Mouse (Mus musculus) embryonic stem cell, embryonic (primary cell): ENCODE measurements around the gene Ipo4.

Experiments used
- CTCF ChIA-PET, 4 experiments: fragments of 300-600 bp in 2 of 4; fragments of 350-600 bp in 2 of 4; sonication (Branson Sonifier 250); formaldehyde crosslinking; loops; one replicate each; lab custom pipeline; 2022; ENCODE audit warnings: inconsistent platforms in 2 of 4; lab: Charles Lee
- POLR2A ChIA-PET, 4 experiments: fragments of 300-600 bp in 2 of 4; fragments of 350-600 bp in 2 of 4; sonication (Branson Sonifier 250); formaldehyde crosslinking; loops; one replicate each; lab custom pipeline; 2022; ENCODE audit warnings: antibody characterized with exemption in 4 of 4, inconsistent platforms in 1 of 4; lab: Charles Lee

Ipo4 gene

GRCm38 (mm10) chr14:55644261-55644888, 8.6 kb upstream of the Ipo4 start:
- ChIA-PET POLR2A (interaction anchor here (0.5 to 4.2 kb wide), 36 partner anchors 8 to 722 kb away, joined by 3 to 18 read pairs (median 4); partner anchors contain the start of genes Gmpr2 (in 3 of the 4), Nedd8 (in 3 of the 4), A730061H03Rik (in 2 of the 4) and Ipo4 (in 2 of the 4)), CTCF (interaction anchor here in 3 of 4 experiments (0.6 to 1.6 kb wide), 4 partner anchors 16 to 126 kb away, joined by 3 to 6 read pairs (median 4); no protein-coding TSS in a partner anchor)

- ChIA-PET POLR2A (interaction anchor here (0.7 to 3.2 kb wide), 57 partner anchors 8 to 177 kb away, joined by 3 to 15 read pairs (median 4); partner anchors contain the start of genes A730061H03Rik (in 3 of the 4), Dcaf11 (in 3 of the 4), Nedd8 (in 3 of the 4) and Psme2 (in 3 of the 4)), CTCF (interaction anchor here (0.5 to 1.2 kb wide), 5 partner anchors 100 to 1195 kb away, joined by 3 to 6 read pairs (median 4); no protein-coding TSS in a partner anchor)
Measured at GRCm38 (mm10) chr14:55643060-55643907, 7.5 kb upstream of the Ipo4 start, which contains the start of gene Tm9sf1. Gene Tm9sf1 (minus strand): TSS chr14:55643806.

GRCm38 (mm10) chr14:55642679-55643059, 6.9 kb upstream of the Ipo4 start:
- ChIA-PET CTCF (interaction anchor here in 1 of 4 experiments (0.6 kb wide), 1 partner anchor 320 kb away, joined by 3 read pairs; no protein-coding TSS in a partner anchor), POLR2A (interaction anchor here in 3 of 4 experiments (0.7 to 3.2 kb wide), 32 partner anchors 9 to 119 kb away, joined by 3 to 15 read pairs (median 4); partner anchors contain the start of genes A730061H03Rik (in 2 of the 3), Dcaf11 (in 2 of the 3), Gmpr2 (in 2 of the 3) and Nedd8 (in 2 of the 3))

GRCm38 (mm10) chr14:55641291-55641690, 5.5 kb upstream of the Ipo4 start:
- POLR2A ChIA-PET = interaction anchor here in 2 of 4 experiments (0.7 to 1.0 kb wide), 2 partner anchors 16 to 18 kb away, joined by 4 read pairs; no protein-coding TSS in a partner anchor
- CTCF ChIA-PET = interaction anchor here in 2 of 4 experiments (0.6 to 0.7 kb wide), 2 partner anchors 13 to 212 kb away, joined by 3 read pairs; no protein-coding TSS in a partner anchor

- CTCF ChIA-PET = interaction anchor here in 3 of 4 experiments (0.6 to 0.9 kb wide), 4 partner anchors 13 to 494 kb away, joined by 3 to 4 read pairs (median 4); no protein-coding TSS in a partner anchor
- POLR2A ChIA-PET = interaction anchor here in 3 of 4 experiments (0.5 to 1.0 kb wide), 9 partner anchors 12 to 1066 kb away, joined by 3 to 4 read pairs (median 3); no protein-coding TSS in a partner anchor
Measured at GRCm38 (mm10) chr14:55640816-55641215, 5.1 kb upstream of the Ipo4 start.

GRCm38 (mm10) chr14:55637795-55638194, 2.0 kb upstream of the Ipo4 start, which contains the start of gene Gm49378:
Gene Gm49378 (minus strand): TSS chr14:55637895.
- CTCF ChIA-PET = interaction anchor here in 1 of 4 experiments (0.6 kb wide), 1 partner anchor 86 kb away, joined by 3 read pairs; no protein-coding TSS in a partner anchor
- POLR2A ChIA-PET = interaction anchor here in 2 of 4 experiments (1.2 to 1.4 kb wide), 3 partner anchors 13 to 34 kb away, joined by 3 to 8 read pairs (median 3); partner anchors contain the start of genes Gmpr2 (in 1 of the 2), Nedd8 (in 1 of the 2) and Tssk4 (in 1 of the 2)

GRCm38 (mm10) chr14:55634874-55635522, 759 bp downstream of the Ipo4 start:
- ChIA-PET CTCF (interaction anchor here in 3 of 4 experiments (0.6 to 2.2 kb wide), 6 partner anchors 25 to 284 kb away, joined by 3 to 5 read pairs (median 3); partner anchors contain the start of gene Mdp1 (in 1 of the 3)), POLR2A (interaction anchor here (0.7 to 2.9 kb wide), 25 partner anchors 8 to 293 kb away, joined by 3 to 15 read pairs (median 4); partner anchors contain the start of genes A730061H03Rik (in 2 of the 4), Psme2 (in 2 of the 4), Tm9sf1 (in 2 of the 4) and Dcaf11 (in 1 of the 4))

GRCm38 (mm10) chr14:55629312-55629711, 6.4 kb downstream of the Ipo4 start:
- ChIA-PET POLR2A (interaction anchor here in 3 of 4 experiments (0.7 to 2.2 kb wide), 14 partner anchors 10 to 69 kb away, joined by 3 to 7 read pairs (median 4); partner anchors contain the start of genes Gmpr2 (in 2 of the 3), Nedd8 (in 2 of the 3), Rnf31 (in 2 of the 3) and A730061H03Rik (in 1 of the 3)), CTCF (interaction anchor here in 3 of 4 experiments (1.3 to 1.7 kb wide), 5 partner anchors 12 to 114 kb away, joined by 3 to 9 read pairs (median 6); partner anchors contain the start of genes Mdp1 (in 2 of the 3) and Rec8 (in 2 of the 3))

- CTCF ChIA-PET = interaction anchor here (0.6 to 2.0 kb wide), 16 partner anchors 11 to 507 kb away, joined by 3 to 9 read pairs (median 4); partner anchors contain the start of genes Mdp1 (in 2 of the 4) and Rec8 (in 2 of the 4)
- POLR2A ChIA-PET = interaction anchor here in 3 of 4 experiments (0.7 to 2.2 kb wide), 16 partner anchors 9 to 245 kb away, joined by 3 to 7 read pairs (median 4); partner anchors contain the start of genes Gmpr2 (in 2 of the 3), Nedd8 (in 2 of the 3), Rnf31 (in 2 of the 3) and A730061H03Rik (in 1 of the 3)
Measured at GRCm38 (mm10) chr14:55628077-55628827, 7.5 kb downstream of the Ipo4 start.

- ChIA-PET CTCF (interaction anchor here in 3 of 4 experiments (0.5 to 2.5 kb wide), 10 partner anchors 8 to 141 kb away, joined by 3 to 9 read pairs (median 4); partner anchors contain the start of genes Psme2 (in 2 of the 3), Rnf31 (in 2 of the 3) and A730061H03Rik (in 1 of the 3)), POLR2A (interaction anchor here (0.5 to 2.9 kb wide), 35 partner anchors 9 to 291 kb away, joined by 3 to 24 read pairs (median 5); partner anchors contain the start of genes A730061H03Rik (in 3 of the 4), Dcaf11 (in 2 of the 4), Mdp1 (in 2 of the 4) and Pck2 (in 2 of the 4))
Measured at GRCm38 (mm10) chr14:55618486-55619195, 17.1 kb downstream of the Ipo4 start.

GRCm38 (mm10) chr14:55617822-55618221, 17.9 kb downstream of the Ipo4 start, which contains the start of gene Rec8:
Gene Rec8 (plus strand): TSS chr14:55618037.
- ChIA-PET POLR2A (interaction anchor here (0.6 to 2.9 kb wide), 50 partner anchors 8 to 1923 kb away, joined by 3 to 24 read pairs (median 5); partner anchors contain the start of genes A730061H03Rik (in 3 of the 4), Mdp1 (in 3 of the 4), Psme2 (in 3 of the 4) and Dcaf11 (in 2 of the 4)), CTCF (interaction anchor here (0.5 to 2.5 kb wide), 20 partner anchors 9 to 248 kb away, joined by 3 to 9 read pairs (median 4); partner anchors contain the start of genes Psme2 (in 2 of the 4), Rnf31 (in 2 of the 4), A730061H03Rik (in 1 of the 4) and Mdp1 (in 1 of the 4))

- POLR2A ChIA-PET = interaction anchor here in 3 of 4 experiments (0.6 to 2.9 kb wide), 38 partner anchors 9 to 1386 kb away, joined by 3 to 24 read pairs (median 5); partner anchors contain the start of genes Psme2 (in 3 of the 3), A730061H03Rik (in 2 of the 3), Rabggta (in 2 of the 3) and Rnf31 (in 2 of the 3)
- CTCF ChIA-PET = interaction anchor here in 3 of 4 experiments (0.5 to 2.5 kb wide), 8 partner anchors 12 to 127 kb away, joined by 3 to 9 read pairs (median 4); partner anchors contain the start of gene Mdp1 (in 1 of the 3)
Measured at GRCm38 (mm10) chr14:55616844-55617243, 18.9 kb downstream of the Ipo4 start.

- ChIA-PET POLR2A (interaction anchor here in 1 of 4 experiments (1.1 to 1.4 kb wide), 2 partner anchors 25 to 106 kb away, joined by 3 to 4 read pairs; partner anchors contain the start of genes Psme2 and Rnf31), CTCF (interaction anchor here in 2 of 4 experiments (0.6 to 0.7 kb wide), 4 partner anchors 15 to 587 kb away, joined by 3 read pairs; no protein-coding TSS in a partner anchor)
Measured at GRCm38 (mm10) chr14:55615876-55616275, 19.9 kb downstream of the Ipo4 start.
